Mouse (Mus musculus) stomach, embryonic 16.5 days (tissue): ENCODE data around the gene Irf6. TPM values are rescaled to one million over a fixed set of nuclear protein-coding genes. Genes with fewer than 3 reads are reported as not detected.
A peak's percentile ranks its signal among the peaks of the same experiment; 100 is the strongest.

Experiments
- ATAC-seq: fragments of 200-750 bp; cut with Nextera tagmentation; 2 replicates; pipeline ENCODE4 v1.8.0; 2017; ENCODE audit warnings: moderate number of reproducible peaks, moderate TSS enrichment; ENCODE audit not compliant: insufficient read depth, low FRiP score
- H3K27ac ChIP-seq: fragments of 300-500 bp; sonication (generic); 2 replicates; pipeline ENCODE4 v1.5.1; 2014; ENCODE audit warnings: low read length
- H3K27me3 ChIP-seq: fragments of 300-500 bp; sonication (generic); 2 replicates; pipeline ENCODE4 v1.6.1; 2014; ENCODE audit warnings: low read length, control low read depth, mixed read lengths; ENCODE audit not compliant: control insufficient read depth, insufficient read depth
- H3K36me3 ChIP-seq: fragments of 300-500 bp; sonication (generic); 2 replicates; pipeline ENCODE4 v1.6.1; 2014; ENCODE audit warnings: low read length; ENCODE audit not compliant: control insufficient read depth, insufficient read depth
- H3K4me1 ChIP-seq: fragments of 300-500 bp; sonication (generic); 2 replicates; pipeline ENCODE4 v1.6.1; 2014; ENCODE audit warnings: low read length, control low read depth, mixed read lengths; ENCODE audit not compliant: control insufficient read depth, insufficient read depth
- H3K4me2 ChIP-seq: fragments of 300-500 bp; sonication (generic); 2 replicates; pipeline ENCODE4 v1.6.1; 2014; ENCODE audit warnings: low read depth, low read length, mixed read lengths
- H3K4me3 ChIP-seq: fragments of 300-500 bp; sonication (generic); replicated peaks from 2 replicates; pipeline ENCODE4 v1.5.1; 2014; ENCODE audit warnings: mild to moderate bottlenecking, low read length
- H3K9ac ChIP-seq: fragments of 300-500 bp; sonication (generic); 2 replicates; pipeline ENCODE4 v1.6.1; 2014; ENCODE audit warnings: low read length
- H3K9me3 ChIP-seq: fragments of 300-500 bp; sonication (generic); replicated peaks from 2 replicates; pipeline ENCODE4 v1.6.1; 2016; ENCODE audit warnings: low read length, control low read depth; ENCODE audit not compliant: control insufficient read depth
- WGBS: fragments of 180-500 bp; shearing (Covaris S2); extraction: QIAGEN DNeasy Blood & Tissue Kit; methylation state at CpG from one replicate; pipeline ENCODE4 v1.1.7; 2014; 5-methylcytosine and 5-hydroxymethylcytosine counted together
- polyA plus RNA-seq: library from polyadenylated mRNA; unstranded; fragments of >200 nt; fragmentation: Nextera tagmentation; extraction: Ambion mirVana; gene quantifications from 2 replicates; pipeline ENCODE4 v1.2.1, GENCODE M21; 2015

The Irf6 gene
- 74.0 and 91.4 TPM in 2 replicates for polyA plus RNA-seq

- ATAC-seq, result peak; percentile 97
- WGBS, result 1% methylated on average over 30 of the region's 30 CpGs
Measured at GRCm38 (mm10) chr1:193152872-193153271, at the start of gene Irf6. TSS of gene Irf6 (plus strand) at chr1:193153111.

GRCm38 (mm10) chr1:193112093-193112492, 40.8 kb upstream of the Irf6 start:
- Histone ChIP-seq H3K4me3 (no peak overlapping the region), H3K4me1 (no peaks in the 10 kb centered on the region), H3K36me3 (peaks cover 33% of the 10 kb centered on the region), H3K9ac (no peak overlapping the region), H3K9me3 (no peaks in the 10 kb centered on the region), H3K27me3 (no peaks in the 10 kb centered on the region), H3K4me2 (no peak overlapping the region), H3K27ac (no peak overlapping the region)
- WGBS, result 92% methylated on average over 9 of the region's 9 CpGs
- no peak for ATAC-seq

More at GRCm38 (mm10) chr1:193152872-193153271, at the start of gene Irf6:
- Histone ChIP-seq H3K36me3 (no peaks in the 10 kb centered on the region), H3K4me3 (peak within 1 kb of the TSS; percentile 54), H3K9me3 (no peaks in the 10 kb centered on the region), H3K4me1 (peaks cover 16% of the 10 kb centered on the region), H3K27me3 (0 out of 2 replicates have a peak, but pooled peaks cover 9% of the 10 kb centered on the region), H3K9ac (peak within 1 kb of the TSS; percentile 77), H3K27ac (peak within 1 kb of the TSS; percentile 87), H3K4me2 (peak within 1 kb of the TSS; percentile 59)

- H3K4me3 ChIP-seq, result no peak overlapping the region
- no peak overlapping the region for H3K4me2 ChIP-seq
- H3K27me3 ChIP-seq, result no peaks in the 10 kb centered on the region
- no peaks in the 10 kb centered on the region for H3K4me1 ChIP-seq
- H3K27ac ChIP-seq, result no peak overlapping the region
- H3K9ac ChIP-seq, result no peak overlapping the region
- no peaks in the 10 kb centered on the region for H3K9me3 ChIP-seq
- ATAC-seq, result no peak
- peaks cover 22% of the 10 kb centered on the region for H3K36me3 ChIP-seq
- WGBS, result 89% methylated on average over 7 of the region's 7 CpGs
Measured at GRCm38 (mm10) chr1:193122793-193123192, 30.1 kb upstream of the Irf6 start.

GRCm38 (mm10) chr1:193123290-193123689, 29.6 kb upstream of the Irf6 start:
- H3K4me1 ChIP-seq, result no peaks in the 10 kb centered on the region
- whole genome bisulfite sequencing, result 90% methylated on average over 6 of the region's 6 CpGs
- no peaks in the 10 kb centered on the region for H3K9me3 ChIP-seq
- H3K9ac ChIP-seq, result no peak overlapping the region
- no peaks in the 10 kb centered on the region for H3K27me3 ChIP-seq
- H3K4me2 ChIP-seq, result no peak overlapping the region
- ATAC-seq, result no peak
- peaks cover 22% of the 10 kb centered on the region for H3K36me3 ChIP-seq
- H3K27ac ChIP-seq, result no peak overlapping the region
- H3K4me3 ChIP-seq, result no peak overlapping the region

- Histone ChIP-seq H3K4me2 (no peak overlapping the region), H3K36me3 (peaks cover 15% of the 10 kb centered on the region), H3K4me1 (peaks cover 8% of the 10 kb centered on the region), H3K9me3 (no peaks in the 10 kb centered on the region), H3K27me3 (no peaks in the 10 kb centered on the region), H3K27ac (no peak overlapping the region), H3K4me3 (no peak overlapping the region), H3K9ac (no peak overlapping the region)
- ATAC-seq, result no peak
- WGBS, result 68% methylated on average over 4 of the region's 4 CpGs
Measured at GRCm38 (mm10) chr1:193125835-193126234, 27.1 kb upstream of the Irf6 start.

- Histone ChIP-seq H3K4me1 (peaks cover 8% of the 10 kb centered on the region), H3K9ac (no peak overlapping the region), H3K4me3 (no peak overlapping the region), H3K36me3 (0 out of 2 replicates have a peak, but pooled peaks cover 4% of the 10 kb centered on the region), H3K27ac (no peak overlapping the region), H3K4me2 (no peak overlapping the region), H3K27me3 (no peaks in the 10 kb centered on the region), H3K9me3 (no peaks in the 10 kb centered on the region)
- no peak for ATAC-seq
- WGBS, result 85% methylated on average over 6 of the region's 6 CpGs
Measured at GRCm38 (mm10) chr1:193128055-193128454, 24.9 kb upstream of the Irf6 start.

GRCm38 (mm10) chr1:193129321-193129720, 23.6 kb upstream of the Irf6 start:
- Histone ChIP-seq H3K9ac (peak overlapping the region; percentile 89), H3K27ac (no peak overlapping the region), H3K27me3 (no peaks in the 10 kb centered on the region), H3K36me3 (no peaks in the 10 kb centered on the region), H3K4me1 (peaks cover 8% of the 10 kb centered on the region), H3K4me3 (peak overlapping the region; percentile 96), H3K4me2 (peak overlapping the region; percentile 64), H3K9me3 (no peaks in the 10 kb centered on the region)
- 25% methylated on average over 5 of the region's 5 CpGs for WGBS
- no peak for ATAC-seq

- Histone ChIP-seq H3K9me3 (no peaks in the 10 kb centered on the region), H3K36me3 (no peaks in the 10 kb centered on the region), H3K4me1 (peaks cover 8% of the 10 kb centered on the region), H3K27me3 (no peaks in the 10 kb centered on the region), H3K27ac (peak within 1 kb of the TSS; percentile 74), H3K4me3 (peak within 1 kb of the TSS; percentile 96), H3K9ac (peak within 1 kb of the TSS; percentile 89), H3K4me2 (peak within 1 kb of the TSS; percentile 64)
- WGBS, result under 1% methylated on average over 61 of the region's 61 CpGs
- ATAC-seq, result peak; percentile 92
Measured at GRCm38 (mm10) chr1:193129786-193130455, 23.0 kb upstream of the Irf6 start, which contains the start of gene Diexf. TSS of gene Diexf (minus strand) at chr1:193130272.

- Histone ChIP-seq H3K4me2 (peak overlapping the region; percentile 53), H3K27ac (peak overlapping the region; percentile 74), H3K9ac (peak overlapping the region; percentile 51; the same call in 1 of the 2 replicates), H3K36me3 (no peaks in the 10 kb centered on the region), H3K4me3 (peak overlapping the region; percentile 96), H3K4me1 (peaks cover 8% of the 10 kb centered on the region), H3K27me3 (no peaks in the 10 kb centered on the region), H3K9me3 (no peaks in the 10 kb centered on the region)
- ATAC-seq, result peak; percentile 42; the same call in 1 of the 2 replicates
- WGBS, result 21% methylated on average over 11 of the region's 11 CpGs
Measured at GRCm38 (mm10) chr1:193130456-193130825, 22.5 kb upstream of the Irf6 start.
